Mouse (Mus musculus) regulatory T cell (primary cell): Measurements from ENCODE around the gene Pyroxd1.

Source experiments
- in situ Hi-C: fragments of 300-600 bp; cut with MboI, MseI; formaldehyde crosslinking; loops from one replicate; pipeline ENCODE4 v1.15.1; 2025; ENCODE audit warnings: high pct_unique_total_duplicates

Pyroxd1 gene

DNA sequence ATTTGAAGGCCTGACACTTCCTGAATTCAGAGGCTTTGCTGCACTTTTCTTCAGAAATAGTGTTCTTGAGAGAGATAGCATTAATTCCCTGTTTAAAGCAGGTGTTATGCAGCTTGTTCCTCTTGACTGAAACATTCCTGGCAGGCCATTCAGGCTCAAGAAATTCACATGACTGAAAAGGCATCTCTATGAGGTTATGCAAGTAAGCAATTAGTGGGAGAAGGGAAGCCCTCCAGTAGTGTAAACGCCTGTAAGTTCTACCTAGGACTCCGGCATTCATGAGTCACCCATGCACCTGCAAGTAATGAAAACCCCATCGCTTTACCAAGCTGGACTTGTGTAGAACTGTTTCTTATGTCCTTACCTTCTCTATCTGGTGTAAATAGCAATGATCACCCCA is 24.1 kb downstream of the Pyroxd1 start:
- in situ Hi-C loops: no loop called here

DNA sequence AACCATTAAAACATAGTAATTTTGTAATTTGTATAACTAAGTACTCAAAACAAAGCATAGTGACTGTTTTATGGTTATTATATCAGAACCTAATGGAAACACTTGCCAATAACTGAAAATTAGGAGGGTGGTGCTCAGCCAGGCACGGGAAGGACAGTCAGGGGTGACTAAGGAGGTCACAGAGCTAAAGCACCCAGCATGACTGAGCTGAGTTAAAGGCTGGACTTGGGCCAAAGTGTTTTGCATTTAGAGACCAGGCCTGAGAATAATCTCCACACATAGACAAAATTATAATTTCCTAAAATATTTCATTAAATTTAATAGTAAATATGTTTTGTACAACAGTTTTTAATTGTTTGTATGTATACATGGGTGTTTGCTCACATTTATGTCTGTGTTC is 31.6 kb downstream of the Pyroxd1 start:
- in situ Hi-C loops: no loop called here

DNA sequence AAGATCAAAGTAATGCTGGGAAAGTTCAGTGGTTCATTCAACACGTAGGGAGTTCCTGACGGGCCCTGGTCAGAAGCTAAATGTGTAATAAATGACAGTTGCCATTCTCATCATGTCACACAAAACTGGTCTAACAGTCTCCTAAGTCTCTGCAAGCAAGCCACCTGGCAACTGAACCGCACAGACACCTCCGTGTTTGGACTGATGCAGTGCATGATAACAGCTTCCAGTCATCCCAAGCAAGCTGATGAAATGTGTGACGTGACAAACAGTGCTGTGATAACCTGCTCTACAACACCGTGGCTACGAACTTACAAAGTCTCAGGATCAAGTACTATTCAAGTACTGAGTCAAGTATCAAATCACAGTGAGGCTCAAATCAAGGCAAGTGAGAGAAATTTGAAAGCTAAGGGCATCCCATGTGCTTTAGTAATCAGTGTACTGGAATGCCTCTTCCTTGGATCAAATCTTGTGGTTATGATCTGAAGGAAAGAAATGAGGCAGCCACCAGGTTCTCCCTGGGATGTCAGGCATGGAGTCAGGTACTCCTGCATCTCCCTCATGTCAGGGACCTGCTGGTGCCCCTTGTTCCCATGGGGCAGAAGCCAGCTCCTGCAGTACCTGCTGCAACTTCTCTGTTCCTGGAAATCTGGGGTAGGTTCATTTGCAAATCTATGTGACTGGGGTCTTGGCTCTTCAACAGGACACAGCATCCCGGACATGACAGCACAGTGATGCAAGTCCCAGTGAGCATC is 33.3 kb downstream of the Pyroxd1 start:
- in situ Hi-C loops: no loop called here

DNA sequence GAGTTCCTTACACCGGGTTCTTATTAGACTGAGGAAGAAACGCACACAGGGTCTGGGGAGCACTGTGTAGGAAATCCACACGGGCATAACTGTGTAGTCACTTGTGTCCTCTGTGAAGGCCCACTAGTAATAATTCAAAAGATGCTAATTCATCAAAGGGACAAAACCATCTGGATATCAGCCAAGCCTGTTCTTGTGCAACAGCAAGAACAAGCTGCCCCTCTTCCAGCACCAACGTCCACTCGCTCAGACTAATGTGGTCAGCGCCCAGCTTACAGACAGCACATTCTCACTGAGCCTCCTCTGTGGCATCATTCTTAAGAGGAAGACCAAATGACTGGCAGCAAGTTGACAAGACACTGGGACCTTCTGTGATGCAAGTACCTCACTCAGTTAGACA is 34.5 kb downstream of the Pyroxd1 start:
- in situ Hi-C loops: no loop called here

DNA sequence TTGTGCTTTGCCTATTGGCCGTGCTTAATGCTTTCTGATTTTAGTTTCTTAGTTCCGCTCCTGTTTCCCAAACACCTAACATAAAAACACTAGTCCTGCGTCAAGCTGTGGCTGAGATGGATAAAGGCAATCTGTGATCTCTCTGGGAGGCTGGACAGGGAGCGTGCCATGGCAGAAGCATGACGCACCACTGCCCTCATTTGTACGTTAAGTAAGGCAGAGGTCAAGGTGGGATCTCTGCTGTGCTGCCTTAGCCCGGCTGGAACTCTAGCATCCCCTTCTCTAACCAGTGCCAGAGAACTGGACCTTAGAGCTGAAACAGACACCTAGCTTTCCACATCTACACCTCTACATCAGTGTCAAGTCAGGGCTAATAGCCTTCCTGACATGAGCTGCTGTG is 36.2 kb downstream of the Pyroxd1 start:
- in situ Hi-C loops: no loop called here

DNA sequence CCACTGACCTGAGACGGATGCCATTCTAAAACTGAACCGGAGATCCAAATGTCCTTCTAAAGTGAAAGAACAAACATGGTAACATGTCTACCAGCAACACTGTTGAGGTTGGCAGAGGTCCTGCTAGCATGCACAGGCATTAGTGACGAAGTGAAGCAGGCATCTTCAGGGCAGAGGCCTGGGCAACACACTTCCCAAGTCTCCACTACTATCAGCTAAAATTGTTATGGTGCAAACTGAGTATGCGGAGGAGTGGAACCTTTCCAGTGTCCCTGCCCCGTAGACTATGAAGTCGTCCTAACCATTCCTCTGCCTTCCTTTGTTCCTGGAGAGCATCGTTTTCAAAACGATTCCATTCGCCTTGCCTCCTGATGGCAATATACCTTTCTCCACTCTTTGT is 39.1 kb downstream of the Pyroxd1 start:
- in situ Hi-C loops: no loop called here

DNA sequence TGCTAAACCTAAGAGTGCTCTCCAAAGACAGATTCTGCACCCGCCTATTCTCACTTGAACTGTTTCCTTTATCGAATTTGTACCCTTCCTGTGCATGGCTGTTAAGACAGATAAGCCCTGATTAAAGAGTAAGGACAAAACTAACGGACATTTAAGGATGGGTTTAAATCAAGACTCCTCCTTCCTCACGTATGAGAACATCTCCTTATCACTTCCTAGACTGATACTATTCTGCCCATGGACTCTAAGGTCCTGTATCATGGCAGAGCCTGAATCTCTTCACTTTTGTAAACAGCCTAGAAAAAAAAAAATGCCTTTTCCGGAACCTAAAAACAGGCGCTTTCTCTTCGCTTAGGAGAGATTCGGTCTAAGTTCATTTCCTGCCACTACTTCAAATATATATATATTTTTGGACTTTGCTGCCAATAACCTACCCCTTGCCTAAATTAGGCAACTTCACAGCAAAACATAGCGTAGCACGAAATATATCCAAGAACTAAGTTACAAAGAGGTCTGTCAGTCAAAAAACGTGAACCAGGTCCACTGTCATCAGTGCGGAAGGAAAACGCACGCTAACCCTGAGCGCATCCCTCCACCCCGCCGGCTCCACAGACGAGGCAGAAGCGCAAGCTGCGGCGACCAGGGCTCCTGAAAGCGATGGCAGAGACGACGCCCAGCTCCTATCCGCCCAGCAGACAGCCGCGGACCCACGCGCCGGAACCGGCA is 41.0 kb downstream of the Pyroxd1 start:
- in situ Hi-C loops: loop anchor here (5.0 kb wide), 1 partner anchor 39 kb away; the partner anchor contains the start of gene Pyroxd1

DNA sequence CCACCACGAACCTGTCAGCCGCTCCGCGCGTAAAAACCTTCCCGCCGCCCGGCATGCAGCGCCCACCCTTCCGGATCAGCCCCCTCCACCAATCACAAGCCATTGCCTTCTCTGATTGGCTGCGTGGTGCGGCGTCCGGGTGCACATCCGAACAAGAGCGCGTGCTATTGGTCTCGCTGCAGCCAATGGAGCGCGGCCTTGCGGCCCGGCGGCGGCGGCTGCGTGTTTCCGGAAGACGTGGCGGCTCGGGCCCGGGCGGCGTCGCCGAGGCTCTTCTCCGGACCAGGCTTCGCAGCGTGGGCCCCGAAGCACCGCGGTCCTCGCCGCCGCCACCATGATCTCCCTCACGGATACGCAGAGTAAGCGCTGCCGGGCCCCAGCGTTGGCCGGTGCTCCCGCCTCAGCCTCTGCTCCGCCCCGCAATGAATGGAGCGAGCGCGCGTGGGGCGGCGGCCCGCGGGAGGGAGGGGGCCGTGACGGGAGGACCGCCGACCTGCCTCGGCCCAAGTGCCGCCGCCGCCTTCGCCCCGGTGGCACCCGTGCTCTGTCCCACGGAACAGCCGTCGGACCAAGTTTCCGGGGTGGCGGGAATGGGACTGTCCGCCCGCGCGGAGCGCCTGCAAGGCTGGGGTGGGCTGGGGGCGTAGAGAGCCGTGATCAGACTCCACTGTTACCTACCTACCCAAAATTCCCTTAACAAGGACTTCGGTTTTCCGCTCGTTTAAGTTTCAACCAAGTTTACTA is 41.7 kb downstream of the Pyroxd1 start, which contains the start of the genes Recql and Golt1b:
Recql (minus strand) TSS at position 77 of the 744 bp plus-strand sequence.
Golt1b (plus strand) TSS at position 211 of the 744 bp plus-strand sequence.
- in situ Hi-C loops: loop anchor here (5.0 kb wide), 1 partner anchor 40 kb away; the partner anchor contains the start of gene Pyroxd1

DNA sequence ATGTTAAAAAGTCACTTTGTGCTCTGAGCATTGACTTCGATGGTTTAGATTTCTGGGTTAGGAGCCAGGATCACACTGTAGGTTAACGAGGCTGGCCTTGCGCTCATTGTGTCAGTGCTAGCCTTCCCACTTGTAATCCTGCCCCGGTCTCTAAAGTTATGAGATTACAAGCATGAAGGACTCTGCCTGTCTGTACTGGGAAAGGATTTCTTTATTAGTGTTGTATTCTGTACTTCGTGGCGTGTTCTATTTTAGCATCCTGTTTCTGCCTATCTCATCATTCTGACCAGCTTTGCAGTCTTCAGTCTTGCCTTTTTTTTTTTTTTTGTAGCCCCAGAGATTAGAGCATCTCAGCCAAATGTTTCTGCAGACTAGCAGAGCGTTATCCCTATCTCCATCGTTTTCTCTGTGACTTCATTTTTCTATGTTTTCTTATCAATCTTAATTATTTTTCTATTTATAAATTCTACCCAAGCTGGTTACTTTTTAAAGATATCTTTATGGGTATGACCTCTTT is 42.4 kb downstream of the Pyroxd1 start:
- in situ Hi-C loops: loop anchor here (5.0 kb wide), 1 partner anchor 41 kb away; the partner anchor contains the start of gene Pyroxd1

DNA sequence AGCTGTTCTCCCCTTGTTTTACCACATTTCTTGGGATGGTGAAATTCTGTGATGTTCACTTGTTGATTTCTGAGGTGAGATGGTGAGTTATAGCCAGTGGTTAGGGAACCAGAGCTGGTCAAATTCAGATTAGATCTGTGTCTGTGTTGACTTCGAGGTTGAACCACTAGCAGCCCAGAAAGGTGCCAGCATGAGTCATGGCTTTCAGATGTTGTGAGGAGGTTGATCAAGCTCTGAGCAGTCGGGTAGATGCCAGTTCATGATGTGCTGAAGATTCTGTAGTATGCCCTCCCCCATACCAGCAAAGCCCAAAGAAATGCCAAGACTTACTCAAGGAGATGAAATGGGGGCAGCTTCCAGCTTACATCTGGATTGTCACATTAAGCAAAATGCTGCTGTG is 43.6 kb downstream of the Pyroxd1 start:
- in situ Hi-C loops: loop anchor here (5.0 kb wide), 1 partner anchor 42 kb away; the partner anchor contains the start of gene Pyroxd1

DNA sequence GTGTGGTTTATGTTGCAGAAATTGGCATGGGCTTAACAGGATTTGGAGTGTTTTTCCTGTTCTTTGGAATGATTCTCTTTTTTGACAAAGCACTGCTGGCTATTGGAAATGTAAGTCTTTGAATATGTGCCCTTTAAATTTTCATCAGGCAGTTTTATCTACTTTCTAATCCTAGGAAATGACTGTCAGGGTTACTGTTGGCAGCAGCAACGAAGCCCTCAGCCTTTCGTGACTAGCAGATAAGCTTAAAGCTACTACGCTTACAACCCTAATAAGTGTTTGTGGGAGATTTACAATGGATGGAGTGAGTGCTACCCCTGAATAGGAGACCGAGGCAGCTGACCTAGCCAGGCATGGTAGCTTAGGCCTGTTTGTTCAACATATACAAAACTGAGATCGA is 46.9 kb downstream of the Pyroxd1 start:
- in situ Hi-C loops: no loop called here

DNA sequence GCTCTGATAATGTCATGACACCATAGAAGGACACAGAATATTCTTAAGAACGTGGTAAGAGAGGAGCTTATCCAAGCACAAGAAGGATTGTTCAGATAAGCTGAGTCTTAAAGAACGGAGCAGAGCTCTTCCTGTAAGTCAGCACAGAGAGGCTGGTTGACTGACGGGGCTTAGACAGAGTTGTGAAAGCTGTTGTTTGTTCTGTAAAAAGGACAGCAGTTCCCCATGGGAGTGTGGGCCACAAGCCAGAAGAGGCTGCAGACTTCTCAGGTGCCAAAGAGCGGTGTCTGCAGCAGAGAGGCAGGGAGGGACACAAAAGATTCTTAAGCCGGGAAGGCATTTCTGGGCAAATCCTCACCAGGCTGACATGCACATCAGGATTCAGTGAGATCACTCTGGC is 49.2 kb downstream of the Pyroxd1 start:
- in situ Hi-C loops: no loop called here

DNA sequence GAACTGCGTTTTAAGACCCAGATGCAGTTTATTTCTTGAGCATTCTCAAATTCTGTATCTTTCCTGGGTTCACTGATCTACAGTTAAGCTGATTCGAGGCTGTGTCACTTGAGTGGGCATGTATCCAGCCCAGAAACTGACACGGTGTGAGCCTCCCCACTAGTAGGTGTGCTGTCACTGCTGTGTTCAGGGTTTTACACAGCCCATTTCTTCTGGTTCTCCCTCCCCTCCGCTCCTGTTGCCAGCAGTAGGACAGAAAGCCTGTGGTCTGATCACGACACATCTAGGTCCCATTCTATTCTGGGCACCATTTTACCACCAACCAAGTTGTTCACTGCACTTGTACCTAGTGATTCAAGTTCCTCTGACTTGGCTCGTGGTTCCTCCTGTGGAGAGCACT is 50.3 kb downstream of the Pyroxd1 start:
- in situ Hi-C loops: no loop called here

DNA sequence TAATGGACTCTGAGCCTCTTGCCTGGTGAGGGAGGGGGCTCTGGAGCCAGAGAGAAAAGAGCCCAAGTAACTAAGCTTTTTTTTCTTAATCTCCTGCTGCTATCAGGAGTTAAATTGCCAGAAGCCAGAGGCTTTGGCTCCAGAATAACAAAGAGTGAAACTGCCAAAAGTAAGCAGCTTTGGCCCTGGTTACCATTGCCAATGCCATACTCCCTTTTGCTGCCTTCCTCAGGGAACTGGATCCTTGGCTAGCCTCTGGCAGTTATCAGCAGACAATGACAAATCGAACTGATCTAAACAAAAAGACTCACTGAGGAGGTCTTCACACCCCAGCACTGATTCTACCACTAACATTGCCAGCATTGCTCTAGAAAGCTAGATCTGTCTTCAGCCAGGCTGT is 65.7 kb downstream of the Pyroxd1 start:
- in situ Hi-C loops: no loop called here
